Mouse (Mus musculus): ENCODE measurements around the gene Spata31.

Gene Spata31

DNA sequence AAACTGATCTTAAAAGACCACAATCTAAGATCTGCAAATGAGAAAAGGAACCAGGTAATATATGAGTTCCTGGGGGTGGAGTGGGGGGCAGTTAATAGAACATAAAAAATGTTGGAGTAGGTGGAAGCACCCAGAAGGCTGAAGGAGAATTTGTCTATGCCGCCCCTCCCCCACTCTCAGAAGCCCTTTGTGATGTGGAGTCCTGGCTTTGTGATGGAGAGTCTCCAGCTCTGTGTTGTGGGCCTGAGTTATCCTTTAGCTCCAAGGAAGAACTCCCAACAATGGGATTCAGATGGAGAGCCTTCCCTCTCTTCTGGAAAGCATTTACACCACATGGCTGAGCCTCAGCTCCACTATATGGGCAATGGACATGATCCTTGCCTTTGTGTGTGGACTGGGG lies at the start of gene Spata31:
Gene Spata31 (plus strand): TSS at position 216 of the 400 bp plus-strand sequence.
- DNase-seq (ENCODE audit: low spot score): no peak

DNA sequence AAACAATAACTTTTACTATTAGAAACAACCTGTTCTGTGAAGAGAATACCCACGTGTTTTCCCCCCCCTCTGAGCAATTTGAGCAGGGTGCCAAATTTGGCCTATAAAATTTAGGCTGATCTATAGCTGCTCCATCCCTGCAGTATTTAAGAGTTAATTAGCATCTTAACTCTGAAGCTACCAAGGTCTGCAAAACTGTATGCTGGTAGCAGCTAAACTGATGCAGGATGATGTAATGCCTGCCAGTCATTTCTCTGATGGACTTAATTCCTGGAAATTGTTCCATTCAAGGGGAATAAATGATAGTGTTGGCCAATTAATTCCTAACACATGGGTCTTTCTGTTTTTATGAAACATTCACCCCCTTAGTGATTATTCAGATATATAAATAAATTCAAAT lies 14.1 kb upstream of the Spata31 start:
- DNase-seq (ENCODE audit: low spot score): no peak

DNA sequence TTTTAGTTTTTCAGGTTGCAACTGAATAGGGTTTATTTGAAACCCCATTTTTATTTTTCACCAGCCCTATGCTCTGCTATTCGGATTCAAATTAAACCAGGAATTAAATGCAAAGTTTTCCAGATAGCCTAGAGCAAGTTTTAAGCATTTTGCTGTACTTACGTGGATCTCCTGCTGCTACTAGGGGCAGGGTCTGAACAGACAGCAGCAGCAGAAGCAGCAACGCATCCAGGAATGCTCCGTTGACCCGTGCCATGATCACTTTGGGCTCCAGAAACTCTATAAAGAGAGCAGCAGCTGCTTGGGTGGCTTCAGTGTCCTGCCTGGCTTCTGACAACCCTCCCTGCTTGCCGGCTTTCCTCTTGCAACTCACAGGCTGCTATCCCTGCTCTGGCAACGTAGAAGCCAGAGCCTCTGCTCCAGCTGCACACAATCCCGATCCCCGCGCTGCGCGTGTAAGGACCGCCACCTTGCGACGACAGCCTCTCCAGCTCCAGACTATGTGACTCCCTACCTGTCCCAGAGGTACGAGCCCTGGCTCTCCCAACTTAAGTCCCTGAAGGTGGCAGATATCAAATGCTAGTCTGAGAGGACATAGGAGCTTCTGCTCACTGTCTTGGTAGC lies 13.5 kb upstream of the Spata31 start, which contains the start of gene Cntnap3:
Gene Cntnap3 (minus strand): TSS at position 371 of the 624 bp plus-strand sequence.
- DNase-seq (ENCODE audit: low spot score): peak; percentile 58
